ENCODE assay signal across 9 mouse cellular contexts in the genomic region with DNA sequence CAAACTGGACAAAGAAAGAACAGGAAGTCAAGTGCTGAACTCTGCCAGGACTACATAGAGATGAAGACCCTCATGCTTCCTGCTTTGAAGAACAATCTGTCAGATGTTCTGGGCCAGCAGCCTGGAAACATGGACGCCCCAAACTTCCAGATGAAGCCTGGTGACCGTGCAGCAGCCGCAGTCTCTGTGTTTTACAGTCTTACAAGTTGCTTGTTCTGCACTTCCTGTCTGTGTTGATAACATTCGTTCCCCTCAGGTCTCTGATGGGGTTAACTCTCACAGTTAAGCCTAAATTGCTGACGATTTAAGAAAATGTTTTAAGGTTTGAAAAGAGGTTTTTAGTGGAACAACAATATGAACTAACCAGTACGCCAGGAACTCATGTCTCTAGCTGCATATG. TPM values are rescaled to one million over a fixed set of nuclear protein-coding genes. Genes with fewer than 3 reads are reported as not detected.
"Had no signal": no experiment of that assay in that cellular context is flagged by ENCODE, and none has a peak within 500 bp of the region (broad histone marks: within the 10 kb centered on the region; RNA-seq: fewer than 3 reads in every experiment).

No protein-coding gene starts in this region.

RNA-seq across cellular contexts. Expression of gene H2-Q2, which starts 10.5 kb away (rescaled TPM):
- polyA plus RNA-seq: hindbrain, embryonic 12.5 days had no signal

RNA-seq across cellular contexts. Expression of gene H2-Q1, which starts 11.3 kb away (rescaled TPM):
- total RNA-seq: granulocyte monocyte progenitor cell, adult 5-6 weeks had no signal
- polyA plus RNA-seq: heart, adult 2 months; heart, embryonic 16.5 days; hindbrain, embryonic 10.5 days; kidney, embryonic 14.5 days; kidney, embryonic 16.5 days; limb, embryonic 10.5 days; limb, embryonic 12.5 days had no signal
